Mouse (Mus musculus): ENCODE measurements at regions not wholly inside any gene's neighbourhood (a gene's known extent, or its start where the extent isn't known, plus 50 kb on each side); places are given as distances from the start of the nearest gene placed in this dataset.

DNA sequence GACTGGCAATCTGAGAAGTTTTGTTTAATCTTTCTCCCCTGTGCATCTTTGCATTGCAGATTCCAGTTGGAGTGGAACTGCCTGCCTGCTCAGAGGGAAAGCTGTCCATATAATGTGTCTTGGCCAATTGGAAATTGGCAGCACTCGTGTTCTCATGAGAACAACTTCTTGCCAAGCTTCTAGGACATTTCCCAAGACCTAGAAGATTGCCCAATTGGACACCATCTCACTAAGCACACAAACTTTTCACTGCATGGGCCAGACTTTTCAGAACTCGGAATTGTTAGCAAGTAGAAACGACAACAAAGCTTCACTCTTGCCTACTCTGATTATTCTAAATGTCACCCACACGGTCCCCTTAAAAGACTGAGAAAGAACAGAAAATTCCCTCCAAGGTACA lies 409.8 kb downstream of the Rwdd3 start:
- ATAC-seq (ENCODE audit: poor library complexity, severe bottlenecking) = no peak

DNA sequence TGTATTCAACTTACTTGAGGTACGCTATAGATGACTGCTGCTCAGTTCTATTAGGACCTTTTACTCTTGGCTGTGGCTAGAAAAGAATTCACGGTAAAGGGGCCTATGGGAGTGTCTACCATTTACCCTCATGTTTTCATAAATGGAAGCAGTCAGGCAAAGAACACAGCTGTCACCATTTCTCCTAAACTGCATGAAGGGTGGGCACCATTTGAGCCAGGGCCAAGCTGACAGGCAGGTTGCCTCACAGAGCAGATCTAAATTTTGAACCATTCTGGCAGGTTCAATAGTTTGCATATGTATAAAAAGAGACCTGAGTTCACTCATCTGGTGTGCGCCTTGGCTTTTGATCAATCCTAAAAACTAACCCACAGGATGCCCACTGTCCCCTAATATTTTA lies 410.3 kb downstream of the Rwdd3 start:
- ATAC-seq (ENCODE audit: poor library complexity, severe bottlenecking) = no peak

DNA sequence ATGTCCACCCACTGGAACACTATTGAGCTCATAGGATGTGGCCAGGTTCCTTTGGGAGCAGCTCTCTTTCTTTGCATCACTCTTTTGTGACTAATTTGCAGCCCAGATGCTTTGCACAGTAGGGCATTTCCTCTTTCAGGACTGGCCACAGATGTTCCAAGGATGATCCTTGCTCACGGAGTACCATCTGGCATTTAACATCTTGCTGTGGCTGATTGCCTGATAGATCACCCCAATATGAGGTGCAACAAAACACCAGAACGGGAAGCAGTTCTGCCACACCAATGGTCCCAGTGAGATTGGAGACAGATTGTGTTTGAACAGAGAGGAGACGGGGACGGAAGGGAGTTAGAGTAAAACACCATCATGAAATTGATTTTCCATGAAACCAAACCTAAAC lies 423.0 kb downstream of the Rwdd3 start:
- ATAC-seq (ENCODE audit: poor library complexity, severe bottlenecking) = no peak

DNA sequence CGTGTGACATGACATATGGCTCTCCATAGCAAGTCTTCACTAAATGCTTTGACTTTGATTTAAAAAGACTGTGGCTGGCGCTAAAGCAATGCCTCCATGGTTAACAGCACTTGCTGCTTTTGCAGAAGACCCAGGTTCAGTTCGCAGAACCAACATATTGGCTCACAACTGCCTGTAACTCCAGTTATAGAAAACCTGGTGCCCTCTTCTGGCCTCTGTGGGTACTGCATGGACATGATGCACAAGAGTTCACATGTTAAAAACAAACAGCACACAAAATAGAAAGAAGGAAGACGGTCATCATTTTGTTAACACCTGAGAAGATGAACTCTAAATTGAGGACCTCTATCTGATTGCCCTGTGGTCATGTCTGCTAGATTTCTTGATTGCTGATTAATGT lies 423.8 kb downstream of the Rwdd3 start:
- ATAC-seq (ENCODE audit: poor library complexity, severe bottlenecking) = no peak

DNA sequence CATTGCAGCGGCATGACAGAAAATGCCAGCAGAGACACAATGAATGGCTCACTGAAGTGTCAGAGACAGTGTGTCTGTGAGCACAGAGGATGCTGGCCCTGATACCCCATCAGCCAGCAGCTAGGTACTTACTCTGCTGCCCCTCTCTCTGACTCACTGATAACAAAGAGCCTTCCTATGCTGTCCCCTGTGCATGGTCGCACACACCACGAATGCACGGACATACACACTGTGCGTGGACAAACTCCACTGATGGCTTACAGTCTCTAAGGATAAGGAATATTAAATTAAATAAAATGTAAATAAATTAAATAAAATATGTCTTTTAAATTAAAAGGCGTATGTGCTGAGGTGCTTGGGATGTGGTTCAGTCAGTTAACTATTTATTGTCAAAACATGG lies 438.2 kb downstream of the Rwdd3 start:
- no peak for ATAC-seq (ENCODE audit: poor library complexity, severe bottlenecking)

DNA sequence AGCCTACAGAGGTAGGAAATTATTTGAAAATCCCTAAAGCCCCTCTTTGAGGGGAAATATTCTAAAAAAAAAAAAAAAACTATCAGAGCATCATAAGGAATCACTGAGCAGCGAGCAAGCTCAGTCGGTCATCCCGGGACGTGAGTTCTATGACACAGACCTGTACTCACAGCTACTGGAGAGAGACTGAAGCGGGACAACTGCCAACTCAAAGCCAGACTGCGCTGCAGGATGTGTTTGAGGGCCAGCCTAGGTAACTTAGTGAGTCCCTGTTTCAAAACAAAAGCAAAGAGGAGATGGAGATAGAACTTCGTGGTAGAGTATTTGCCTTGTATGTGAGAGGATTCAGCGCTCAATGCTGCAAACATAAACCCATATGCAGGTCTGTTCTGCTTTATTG lies 439.1 kb downstream of the Rwdd3 start:
- ATAC-seq (ENCODE audit: poor library complexity, severe bottlenecking) = no peak

DNA sequence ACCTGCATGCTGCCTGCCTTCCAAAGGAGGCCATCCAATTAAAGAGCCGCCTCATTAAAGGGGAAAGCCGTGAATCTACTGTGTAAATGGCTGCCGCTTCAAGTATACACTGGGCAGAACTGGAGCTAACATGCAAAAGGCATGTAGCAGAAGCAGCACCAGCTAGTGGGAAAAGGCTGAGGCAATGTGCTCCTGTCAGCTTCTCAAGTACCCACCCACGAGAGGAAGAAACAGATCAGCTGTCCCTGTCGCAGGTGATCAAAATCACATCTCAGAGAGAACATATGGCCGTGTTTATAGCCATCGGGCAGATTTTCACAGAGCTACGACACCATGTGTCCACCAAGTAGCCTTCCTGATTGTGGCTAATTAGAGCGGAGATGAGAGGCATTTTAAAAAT lies 440.2 kb downstream of the Rwdd3 start:
- no peak for ATAC-seq (ENCODE audit: poor library complexity, severe bottlenecking)

DNA sequence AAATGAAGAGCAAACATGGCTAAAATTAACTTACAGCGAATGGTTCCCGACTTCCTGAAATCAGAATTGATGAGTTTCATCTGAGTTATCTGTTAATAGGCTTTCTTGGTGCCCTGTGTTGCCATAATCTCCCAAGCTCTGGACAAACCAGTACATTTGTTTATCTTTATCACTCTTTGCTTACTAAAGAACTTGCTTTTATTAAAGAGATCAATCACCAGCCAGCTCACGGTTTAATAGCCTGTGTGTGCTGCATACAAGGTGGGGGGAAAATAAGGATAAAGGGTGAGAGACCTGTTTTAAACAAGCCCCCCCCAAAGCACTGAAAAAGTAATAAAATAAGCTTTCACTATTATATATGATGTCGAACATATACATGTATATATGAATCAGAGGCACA lies 441.3 kb downstream of the Rwdd3 start:
- no peak for ATAC-seq (ENCODE audit: poor library complexity, severe bottlenecking)

DNA sequence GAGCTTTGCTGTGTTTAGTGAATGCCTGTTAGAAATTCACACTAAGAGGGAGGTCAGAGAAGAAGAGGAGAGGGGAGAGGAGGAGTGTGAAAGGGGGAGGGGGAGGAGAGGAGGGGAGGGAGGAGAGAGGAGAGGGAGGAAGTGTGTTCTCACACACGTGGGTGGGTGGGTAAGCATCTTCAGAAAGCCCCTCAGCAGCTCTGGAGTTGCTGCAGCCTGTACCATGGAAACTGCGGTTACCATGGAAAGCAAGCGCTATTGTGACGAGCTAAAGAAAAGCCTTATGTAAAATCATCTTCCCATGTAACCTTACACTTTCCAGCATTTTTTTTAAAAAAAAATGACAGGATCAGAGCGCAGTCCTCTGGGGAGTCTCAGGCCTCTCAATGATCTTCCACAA lies 441.8 kb downstream of the Rwdd3 start:
- no peak for ATAC-seq (ENCODE audit: poor library complexity, severe bottlenecking)

DNA sequence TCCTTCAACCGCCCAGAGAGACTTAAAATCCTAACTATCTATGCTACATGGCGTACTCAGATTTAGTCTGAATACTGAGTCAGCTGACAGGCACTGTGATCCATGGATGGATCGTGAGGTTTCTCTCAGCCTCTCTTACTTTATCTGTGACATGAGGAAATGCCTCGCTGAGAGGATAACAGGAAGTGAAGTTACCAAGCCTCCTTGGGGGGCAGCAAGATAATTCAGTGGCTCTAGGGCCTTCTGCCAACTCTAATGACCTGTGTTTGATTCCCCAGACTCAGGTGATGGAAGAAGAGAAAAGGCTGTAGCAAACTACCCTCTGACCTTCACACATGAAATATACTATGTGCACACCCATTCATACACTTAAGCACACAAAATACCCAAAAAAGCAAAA lies 486.3 kb downstream of the Rwdd3 start:
- no peak for ATAC-seq (ENCODE audit: poor library complexity, severe bottlenecking)

DNA sequence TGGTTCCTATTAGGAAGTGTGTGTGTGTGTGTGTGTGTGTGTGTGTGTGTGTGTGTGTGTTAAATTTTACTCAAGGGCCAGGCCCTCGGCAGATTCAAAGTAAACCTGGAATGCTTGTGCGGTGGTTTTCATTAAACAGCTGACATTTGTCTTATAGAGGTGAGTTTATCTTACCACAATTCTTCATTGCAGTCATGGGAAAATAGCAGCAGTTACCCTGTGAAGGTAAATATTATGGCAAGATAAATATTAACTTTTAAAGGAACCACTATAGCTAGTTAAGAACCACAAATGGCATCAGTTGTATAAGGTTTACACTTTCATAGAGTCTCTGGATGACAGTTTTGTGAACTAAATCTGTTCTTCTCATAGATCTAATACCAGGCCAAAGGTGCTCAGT lies 495.6 kb downstream of the Rwdd3 start:
- no peak for ATAC-seq (ENCODE audit: poor library complexity, severe bottlenecking)

DNA sequence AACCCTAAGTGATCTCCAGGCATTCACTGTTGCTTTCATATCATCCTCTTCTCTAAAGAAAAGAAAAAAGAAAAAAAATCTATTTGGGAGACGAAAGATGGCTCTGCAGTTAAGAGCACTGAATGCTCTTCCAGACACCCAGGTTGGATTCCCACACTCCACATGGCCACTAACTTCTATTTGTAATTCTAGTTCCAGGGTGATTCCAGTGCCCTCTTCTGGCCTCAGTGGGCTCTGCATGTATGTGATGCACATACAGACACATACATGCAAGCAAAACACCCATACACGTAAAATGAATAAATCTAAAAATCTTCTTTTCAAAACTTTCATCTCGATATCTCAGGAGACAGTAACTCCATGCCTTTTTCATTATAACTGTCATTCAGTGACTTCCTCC lies 502.8 kb downstream of the Rwdd3 start:
- ATAC-seq (ENCODE audit: poor library complexity, severe bottlenecking) = no peak

DNA sequence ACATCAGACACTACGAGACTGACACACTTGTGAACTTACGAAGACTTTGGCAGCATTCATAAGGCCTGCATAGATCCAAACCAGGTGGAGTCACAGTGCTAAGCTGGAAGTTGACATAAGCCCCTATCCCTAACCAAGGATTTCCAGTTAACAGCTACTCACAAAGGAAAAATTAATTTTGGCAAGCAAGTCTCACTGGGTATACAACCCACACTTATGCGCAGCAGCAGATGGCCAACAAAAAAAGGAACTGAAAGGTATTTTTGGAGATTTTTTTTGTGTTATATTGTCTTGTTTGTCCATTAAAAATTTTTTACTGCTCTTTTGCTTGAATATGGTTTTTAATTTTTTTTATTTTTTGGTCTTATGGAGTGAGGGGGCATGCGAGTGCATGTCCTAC lies 509.0 kb downstream of the Rwdd3 start:
- ATAC-seq (ENCODE audit: poor library complexity, severe bottlenecking) = no peak

DNA sequence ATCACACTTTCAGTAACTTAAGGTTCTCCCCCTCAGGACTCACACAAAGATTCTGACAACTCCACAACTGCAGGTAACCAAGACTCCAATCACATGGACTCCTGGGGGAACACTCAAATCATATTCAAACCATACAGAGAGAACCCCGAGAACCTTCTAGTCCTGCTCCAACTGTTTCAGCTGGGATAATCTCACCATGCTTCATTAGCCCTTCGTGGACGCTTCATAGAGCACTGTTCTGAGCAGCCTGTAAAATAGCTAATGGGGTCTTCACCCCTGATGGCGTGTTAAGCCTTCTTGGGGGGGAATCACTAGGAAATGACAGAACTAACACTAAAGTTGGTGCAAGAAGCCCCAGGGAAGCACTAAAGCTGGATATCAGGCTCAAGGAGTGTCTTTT lies 510.7 kb downstream of the Rwdd3 start:
- no peak for ATAC-seq (ENCODE audit: poor library complexity, severe bottlenecking)

DNA sequence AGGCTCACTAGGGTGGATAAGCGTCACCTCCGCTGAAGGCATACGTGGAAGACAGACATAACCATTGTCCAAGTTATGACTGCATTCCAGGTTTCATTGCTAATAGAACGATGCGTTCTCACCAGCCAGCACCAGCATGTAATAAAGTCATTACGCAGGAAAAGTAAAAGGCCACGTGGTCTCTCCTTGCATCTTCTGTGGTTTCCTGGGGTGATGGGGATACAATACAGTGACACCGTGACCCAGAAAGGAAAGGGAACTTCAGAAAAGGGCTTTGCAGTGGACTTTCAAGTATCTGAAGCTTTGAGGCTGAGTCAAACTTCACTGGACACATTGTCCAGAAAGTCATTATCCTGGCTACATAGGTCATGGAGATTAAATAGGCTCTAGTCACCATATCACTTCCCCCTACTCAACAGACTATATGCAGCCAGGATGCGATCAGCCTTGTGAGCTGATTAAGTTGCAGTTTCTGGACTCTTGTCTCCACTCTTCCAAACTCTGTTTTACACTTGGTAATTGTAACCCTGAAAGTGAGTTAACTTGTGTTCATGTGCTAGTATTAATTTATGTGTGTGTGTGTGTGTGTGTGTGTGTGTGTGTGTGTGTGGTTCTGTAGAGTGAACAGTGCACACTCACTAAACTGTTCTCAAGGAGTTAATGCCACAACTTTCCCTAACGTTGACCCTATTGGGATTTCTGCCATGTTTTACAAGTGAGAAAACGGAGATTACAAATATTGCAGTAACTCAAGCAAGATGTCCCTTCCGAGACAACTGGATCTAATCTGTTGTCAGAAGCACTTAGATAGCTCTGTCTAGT lies 522.2 kb downstream of the Rwdd3 start:
- ATAC-seq (ENCODE audit: poor library complexity, severe bottlenecking) = no peak

DNA sequence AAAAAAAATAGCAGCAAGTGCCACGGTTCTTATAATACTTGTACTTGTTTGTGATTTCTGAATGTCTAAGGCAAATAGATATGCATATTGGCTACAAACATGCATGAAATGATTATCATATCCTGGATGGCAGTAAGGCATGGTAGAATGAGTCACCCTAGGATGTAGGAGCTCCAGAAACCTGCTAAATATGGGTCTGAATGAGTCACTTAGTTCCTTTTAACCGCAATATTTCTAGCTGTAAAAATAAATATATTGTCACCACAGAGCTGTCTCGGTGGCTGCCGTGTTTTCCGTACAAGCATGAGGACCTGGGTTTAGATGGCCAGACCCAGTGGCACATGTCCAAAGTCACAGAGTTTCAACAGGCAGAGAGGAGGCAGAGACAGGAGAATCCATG lies 523.1 kb downstream of the Rwdd3 start:
- ATAC-seq (ENCODE audit: poor library complexity, severe bottlenecking) = no peak

DNA sequence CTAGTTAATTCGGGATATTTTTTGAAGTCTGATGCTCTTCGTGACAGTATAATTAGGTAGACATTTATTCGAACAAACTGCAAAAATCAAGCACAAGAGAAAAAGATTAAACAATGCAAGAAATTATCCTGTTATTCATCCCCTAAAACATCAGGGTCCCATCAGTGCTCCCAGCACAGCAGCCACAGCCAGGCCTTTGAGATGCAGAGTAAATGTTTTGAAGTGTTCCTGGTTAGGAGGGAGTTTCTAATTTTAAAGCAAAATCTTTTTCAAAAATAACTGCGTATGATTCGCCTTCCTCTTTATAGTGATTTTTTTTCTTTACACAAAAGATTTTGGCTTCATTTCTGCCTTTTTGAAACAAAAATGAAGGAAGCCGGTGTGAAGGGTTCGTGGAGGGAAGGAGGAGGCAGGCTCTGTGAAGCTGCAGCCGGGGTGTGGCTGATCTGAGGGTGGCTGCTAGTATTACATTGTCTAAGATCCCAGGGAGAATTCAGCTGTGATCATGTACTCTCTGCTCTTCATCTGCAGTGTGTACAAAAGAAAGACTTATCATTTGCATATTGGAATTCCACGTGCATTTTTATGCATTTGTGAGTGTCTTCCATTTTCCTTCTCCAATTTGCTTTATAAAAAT lies 534.7 kb downstream of the Rwdd3 start:
- no peak for ATAC-seq (ENCODE audit: poor library complexity, severe bottlenecking)

DNA sequence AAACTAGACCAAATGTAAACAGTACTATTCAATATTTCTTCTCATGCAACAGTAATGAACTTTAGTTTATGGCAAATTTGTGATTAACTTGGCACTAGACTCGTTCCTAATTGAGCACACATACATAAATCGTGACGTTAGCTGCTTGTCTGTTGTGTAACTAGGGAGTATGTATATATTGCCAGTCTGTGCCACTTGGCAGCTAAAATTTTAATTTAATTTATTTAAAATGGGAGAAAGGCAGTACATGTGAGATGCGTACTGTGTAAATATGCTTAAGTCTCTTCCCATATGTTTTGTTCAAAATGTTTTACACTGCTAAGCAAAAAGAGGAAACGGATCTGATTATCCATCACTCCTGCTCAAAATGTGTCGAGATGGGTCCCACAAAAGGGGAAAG lies 553.1 kb downstream of the Rwdd3 start:
- ATAC-seq (ENCODE audit: poor library complexity, severe bottlenecking) = no peak

DNA sequence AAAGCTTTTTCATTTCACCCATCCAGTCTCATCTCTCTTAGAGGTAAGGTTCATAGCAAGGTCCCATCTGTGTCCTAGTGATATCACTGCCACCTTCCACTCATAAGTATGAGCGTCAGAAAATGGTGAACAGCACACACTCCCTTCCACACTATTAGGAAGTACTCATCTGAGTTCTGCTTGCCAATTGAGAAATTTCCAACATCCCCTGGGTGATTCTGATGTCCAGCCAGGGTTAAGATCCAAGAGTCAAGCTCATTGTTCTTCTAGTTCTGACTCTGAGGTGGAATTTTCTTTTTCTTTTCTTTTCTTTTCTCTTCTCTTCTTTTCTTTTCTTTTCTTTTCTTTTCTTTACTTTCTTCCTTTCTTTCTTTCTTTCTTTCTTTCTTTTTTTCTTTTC lies 577.3 kb downstream of the Rwdd3 start:
- no peak for ATAC-seq (ENCODE audit: poor library complexity, severe bottlenecking)

DNA sequence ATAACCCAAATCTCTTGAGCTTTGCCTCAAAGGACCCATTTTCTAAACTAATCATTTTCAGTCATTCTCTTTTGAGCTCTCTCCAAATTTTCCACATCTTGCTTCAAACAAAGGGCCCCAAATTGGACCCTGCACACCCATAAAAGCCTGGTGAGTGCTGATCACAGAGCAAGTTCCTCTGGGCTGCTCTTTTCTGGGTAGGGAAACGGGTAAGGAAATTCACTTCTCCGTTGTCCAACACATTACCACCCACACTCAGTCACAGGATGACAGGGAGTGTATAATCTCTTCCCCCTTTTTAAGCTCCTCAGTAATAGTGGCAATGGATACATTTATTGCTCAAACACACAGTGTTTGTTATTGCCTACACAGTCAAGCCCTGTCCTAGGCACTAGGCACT lies 580.3 kb downstream of the Rwdd3 start:
- ATAC-seq (ENCODE audit: poor library complexity, severe bottlenecking) = no peak

DNA sequence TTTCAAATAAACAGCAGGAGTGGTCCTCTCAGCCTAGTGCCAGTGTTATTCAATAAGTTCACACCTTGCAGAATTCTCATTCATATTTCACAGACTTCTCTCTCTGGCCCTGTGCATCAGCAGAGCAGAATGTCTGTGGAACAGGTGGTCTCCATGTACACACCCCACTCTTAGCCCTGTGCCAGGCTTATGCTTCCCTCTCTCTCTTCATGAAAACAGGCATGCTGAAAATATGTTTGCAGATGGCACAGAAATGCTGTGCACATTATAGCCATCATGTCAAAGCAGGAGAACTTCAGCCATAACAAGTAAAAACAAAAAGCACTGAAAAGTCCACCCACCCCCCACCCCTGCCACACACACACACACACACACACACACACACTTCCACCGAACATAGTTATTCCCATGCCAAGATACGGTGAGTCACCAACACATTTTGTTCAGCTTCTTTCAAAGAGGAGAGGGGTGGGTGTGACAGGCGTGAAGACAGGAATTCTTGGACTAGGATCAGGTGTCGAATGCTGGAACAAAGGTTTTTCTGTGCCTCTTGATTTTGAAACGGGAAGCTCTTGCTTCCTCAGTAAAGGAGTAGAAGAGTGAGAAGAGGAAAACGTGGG lies 600.6 kb downstream of the Rwdd3 start:
- no peak for ATAC-seq (ENCODE audit: poor library complexity, severe bottlenecking)

Measured in megakaryocyte, adult 5-6 weeks (primary cell).